Mouse (Mus musculus) small intestine, adult 2 months (tissue): ENCODE measurements around the gene Marco. TPM values are rescaled to one million over a fixed set of nuclear protein-coding genes. Genes with fewer than 3 reads are reported as not detected.

Experiments used
- H3K27ac ChIP-seq: fragments of 200-500 bp; 2 replicates; pipeline ENCODE4 v1.5.1; 2012; ENCODE audit warnings: low read depth, low read length, control low read depth, inconsistent platforms; ENCODE audit not compliant: insufficient read depth
- H3K27me3 ChIP-seq: fragments of 200-500 bp; 2 replicates; pipeline ENCODE4 v1.6.1; 2012; ENCODE audit warnings: mild to moderate bottlenecking, moderate library complexity, low read length, inconsistent platforms; ENCODE audit not compliant: control insufficient read depth, insufficient read depth
- H3K36me3 ChIP-seq: fragments of 200-500 bp; 2 replicates; pipeline ENCODE4 v1.6.1; 2012; ENCODE audit warnings: mild to moderate bottlenecking, low read length, control low read depth, inconsistent platforms; ENCODE audit not compliant: control insufficient read depth, insufficient read depth
- H3K4me1 ChIP-seq: fragments of 200-500 bp; 2 replicates; pipeline ENCODE4 v1.6.1; 2012; ENCODE audit warnings: low read length, inconsistent platforms, mixed read lengths; ENCODE audit not compliant: control insufficient read depth, insufficient read depth, insufficient read length
- H3K4me3 ChIP-seq: fragments of 200-500 bp; 2 replicates; pipeline ENCODE4 v1.5.1; 2012; ENCODE audit warnings: low read depth, mild to moderate bottlenecking, control low read depth, inconsistent platforms, low read length, moderate library complexity
- CTCF ChIP-seq: fragments of 200-500 bp; IDR thresholded peaks from 2 replicates; pipeline ENCODE4 v1.5.1; 2012; ENCODE audit warnings: low read depth, mild to moderate bottlenecking, control low read depth, inconsistent platforms, low read length, moderate library complexity, mixed read lengths; ENCODE audit not compliant: insufficient replicate concordance, insufficient read length; ENCODE audit errors: extremely low read depth
- POLR2A ChIP-seq: fragments of 200-500 bp; IDR thresholded peaks from 2 replicates; pipeline ENCODE4 v1.6.1; 2012; ENCODE audit warnings: low read depth, mild to moderate bottlenecking, control low read depth, inconsistent platforms, low read length, moderate library complexity
- WGBS: fragments of 180-500 bp; shearing (Covaris S2); methylation state at CpG from one replicate; pipeline ENCODE4 v1.1.7; 2018; 5-methylcytosine and 5-hydroxymethylcytosine counted together
- polyA plus RNA-seq: library from polyadenylated mRNA; depleted of rRNA; stranded (reverse); fragments of >200 nt; gene quantifications from 2 replicates; pipeline ENCODE4 v1.2.3, GENCODE M21; 2012

Marco gene
- polyA plus RNA-seq, 1 experiment, result not detected

- WGBS, result 36% methylated on average over 3 of the region's 3 CpGs
- no peak for TF ChIP-seq CTCF
- no peak for TF ChIP-seq POLR2A
- H3K27ac ChIP-seq, result no peak overlapping the region
- H3K4me1 ChIP-seq, result no peaks in the 10 kb centered on the region
- no peaks in the 10 kb centered on the region for H3K27me3 ChIP-seq
- no peaks in the 10 kb centered on the region for H3K36me3 ChIP-seq
- H3K4me3 ChIP-seq, result no peak overlapping the region
Observed at GRCm38 (mm10) chr1:120510311-120510710, 5.5 kb upstream of the Marco start.

- no peaks in the 10 kb centered on the region for H3K4me1 ChIP-seq
- WGBS, result 82% methylated on average over 4 of the region's 4 CpGs
- H3K4me3 ChIP-seq, result no peak overlapping the region
- TF ChIP-seq POLR2A (no peak), CTCF (no peak)
- H3K36me3 ChIP-seq, result no peaks in the 10 kb centered on the region
- H3K27ac ChIP-seq, result no peak overlapping the region
- no peaks in the 10 kb centered on the region for H3K27me3 ChIP-seq
Observed at GRCm38 (mm10) chr1:120508976-120509375, 4.2 kb upstream of the Marco start.

GRCm38 (mm10) chr1:120504046-120504710 lies 646 bp downstream of the Marco start:
- no peak for TF ChIP-seq POLR2A
- TF ChIP-seq CTCF, result no peak
- Histone ChIP-seq H3K36me3 (no peaks in the 10 kb centered on the region), H3K4me1 (no peaks in the 10 kb centered on the region), H3K27ac (no peak overlapping the region), H3K4me3 (no peak overlapping the region), H3K27me3 (no peaks in the 10 kb centered on the region)
- WGBS, result 55% methylated on average over 6 of the region's 6 CpGs

- WGBS, result 50% methylated on average over 4 of the region's 4 CpGs
- Histone ChIP-seq H3K27ac (no peak overlapping the region), H3K4me1 (no peaks in the 10 kb centered on the region), H3K27me3 (no peaks in the 10 kb centered on the region), H3K4me3 (no peak overlapping the region), H3K36me3 (no peaks in the 10 kb centered on the region)
- no peak for TF ChIP-seq CTCF
- no peak for TF ChIP-seq POLR2A
Observed at GRCm38 (mm10) chr1:120501496-120501895, 3.3 kb downstream of the Marco start.

GRCm38 (mm10) chr1:120498036-120498435 lies 6.8 kb downstream of the Marco start:
- H3K36me3 ChIP-seq, result no peaks in the 10 kb centered on the region
- 64% methylated on average over 4 of the region's 4 CpGs for WGBS

GRCm38 (mm10) chr1:120480937-120481336 lies 23.9 kb downstream of the Marco start:
- Histone ChIP-seq H3K27me3 (no peaks in the 10 kb centered on the region), H3K4me1 (no peaks in the 10 kb centered on the region), H3K27ac (no peak overlapping the region), H3K36me3 (no peaks in the 10 kb centered on the region), H3K4me3 (no peak overlapping the region)
- 8% methylated on average over 5 of the region's 5 CpGs for WGBS
- TF ChIP-seq POLR2A, result no peak
- no peak for TF ChIP-seq CTCF

More at GRCm38 (mm10) chr1:120498036-120498435, 6.8 kb downstream of the Marco start:
- H3K27me3 ChIP-seq, result no peaks in the 10 kb centered on the region
- TF ChIP-seq CTCF (no peak), POLR2A (no peak)
- no peak overlapping the region for H3K27ac ChIP-seq
- no peak overlapping the region for H3K4me3 ChIP-seq
- H3K4me1 ChIP-seq, result no peaks in the 10 kb centered on the region

GRCm38 (mm10) chr1:120474825-120475224 lies 30.0 kb downstream of the Marco start:
- 15% methylated on average over 4 of the region's 4 CpGs for WGBS
- Histone ChIP-seq H3K27ac (no peak overlapping the region), H3K36me3 (no peaks in the 10 kb centered on the region), H3K4me1 (no peaks in the 10 kb centered on the region), H3K4me3 (no peak overlapping the region), H3K27me3 (no peaks in the 10 kb centered on the region)
- TF ChIP-seq POLR2A (no peak), CTCF (no peak)
